In the genomic region with DNA sequence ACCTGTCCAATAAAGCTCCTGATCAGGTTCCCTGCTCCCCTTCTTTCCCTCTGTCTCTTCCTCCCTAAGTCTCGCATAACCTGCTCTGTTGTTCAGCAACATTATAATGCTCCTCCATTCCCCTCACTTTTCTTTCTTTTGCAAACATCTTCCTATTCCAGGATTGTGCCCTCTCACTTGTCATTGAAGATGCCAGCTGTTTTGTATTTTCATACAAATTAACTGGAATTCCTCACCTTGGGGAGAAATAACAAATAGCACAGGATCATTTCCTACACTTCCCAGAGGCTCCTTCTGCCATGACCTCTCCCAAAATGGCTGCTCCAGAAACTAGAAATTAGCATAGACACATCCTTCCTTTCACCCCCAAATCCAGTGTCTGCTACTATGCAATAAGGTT, we compare ENCODE assay signal across 24 mouse cellular contexts.
DNase-seq lines count a peak whose midpoint lies in the region; ATAC-seq and TF ChIP-seq lines count a peak whose summit lies in the region.
"Had no signal": no experiment of that assay in that cellular context is flagged by ENCODE, and none has a peak within 500 bp of the region (broad histone marks: within the 10 kb centered on the region; RNA-seq: fewer than 3 reads in every experiment).

No protein-coding gene starts in this region.

- no peaks in the 10 kb centered on the region for H3K4me1 ChIP-seq in midbrain, embryonic 11.5 days (ENCODE audit: control insufficient read depth, insufficient read depth, low read length)
- no peaks in the 10 kb centered on the region; the same call in 1 of the 2 replicates for H3K4me1 ChIP-seq in midbrain, postnatal 0 days (ENCODE audit: insufficient read depth, low read length)

- H3K9me3 ChIP-seq in midbrain, embryonic 11.5 days (ENCODE audit: control insufficient read depth, low read length): no peaks in the 10 kb centered on the region
- no peaks in the 10 kb centered on the region for H3K9me3 ChIP-seq in midbrain, postnatal 0 days (ENCODE audit: low read length)
- H3K9me3 ChIP-seq: G1E had no signal

- H3K4me3 ChIP-seq in midbrain, embryonic 11.5 days (ENCODE audit: low read depth, low read length): no peak overlapping the region
- no peak overlapping the region for H3K4me3 ChIP-seq in midbrain, postnatal 0 days (ENCODE audit: low read depth, low read length)

- TF ChIP-seq CTCF in midbrain, postnatal 0 days (IDR thresholded peaks at IDR 0.05): no peak

- H3K4me2 ChIP-seq in midbrain, embryonic 11.5 days: no peak overlapping the region
- no peak overlapping the region for H3K4me2 ChIP-seq in midbrain, postnatal 0 days (ENCODE audit: low read depth, low read length, poor library complexity, severe bottlenecking)

- DNase-seq in midbrain, embryonic 11.5 days (ENCODE audit: low spot score, missing footprints): peak; percentile 51
- no peak for DNase-seq in midbrain, postnatal 0 days (ENCODE audit: low spot score)
- DNase-seq in ES-CJ7 (ENCODE audit: low read depth, low spot score) (peak; percentile 55), R1 (ENCODE audit: low read depth, low spot score) (peak; percentile 82), ZHBTc4 (ENCODE audit: low read depth, low spot score) (peak; percentile 42)
- no peak for DNase-seq in heart, postnatal 10 days
- no peak for DNase-seq in left cerebral cortex, postnatal 25 days (ENCODE audit: low spot score in 2 of 2)
- no peak for DNase-seq in B cell, adult 2 months
- DNase-seq: adrenal gland, adult 2 months; adrenal gland, adult 8-10 months; adrenal gland, postnatal 10 days; adrenal gland, postnatal 14 days; adrenal gland, postnatal 25 days; adrenal gland, postnatal 36 days; cerebellum, adult 11 months; cerebellum, adult 11-12 months; cerebellum, adult 18-20 months; cerebellum, adult 2 months; cerebellum, adult 8-10 months; cerebellum, adult 9-10 months had no signal

- intact Hi-C loops in heart, postnatal 10 days (cut with DNase I): no loop called here
- intact Hi-C loops in left cerebral cortex, postnatal 25 days (cut with DNase I): no loop called here

- no peaks in the 10 kb centered on the region for H3K36me3 ChIP-seq in midbrain, embryonic 11.5 days (ENCODE audit: control insufficient read depth, insufficient read depth, low read length)
- no peaks in the 10 kb centered on the region for H3K36me3 ChIP-seq in midbrain, postnatal 0 days (ENCODE audit: insufficient read depth, low read length)
- H3K36me3 ChIP-seq: G1E had no signal

- no peak overlapping the region for H3K27ac ChIP-seq in midbrain, embryonic 11.5 days (ENCODE audit: low read depth, low read length)
- H3K27ac ChIP-seq in midbrain, postnatal 0 days (ENCODE audit: low read depth, low read length): no peak overlapping the region

- no peak for ATAC-seq in midbrain, embryonic 11.5 days (ENCODE audit: low FRiP score)
- ATAC-seq in midbrain, postnatal 0 days (ENCODE audit: low FRiP score): no peak
- ATAC-seq: activated CD4-positive, CD25-positive, alpha-beta regulatory T cell, adult 4 months; Patski had no signal

- H3K27me3 ChIP-seq in midbrain, embryonic 11.5 days (ENCODE audit: control insufficient read depth, insufficient read depth, low read length): no peaks in the 10 kb centered on the region
- H3K27me3 ChIP-seq in midbrain, postnatal 0 days (ENCODE audit: insufficient read depth, low read length): no peaks in the 10 kb centered on the region
- H3K27me3 ChIP-seq: CH12.LX had no signal

- 83% methylated on average over 1 of the region's 1 CpGs for WGBS in midbrain, embryonic 11.5 days
- WGBS in midbrain, postnatal 0 days: 86% methylated on average over 1 of the region's 1 CpGs

- no peak overlapping the region for H3K9ac ChIP-seq in midbrain, embryonic 11.5 days (ENCODE audit: low read length)
- H3K9ac ChIP-seq in midbrain, postnatal 0 days (replicated peaks; ENCODE audit: low read length, poor library complexity, severe bottlenecking): no peak overlapping the region

Comparison
In these comparisons a context has a peak if more than half of its experiments do, and no peak if none do; other contexts are left out.
1. DNase-seq: peak in midbrain, embryonic 11.5 days (single experiment), ES-CJ7 (single experiment), R1 (single experiment) and ZHBTc4 (single experiment); none in midbrain, postnatal 0 days (single experiment), heart, postnatal 10 days (0 of 2), left cerebral cortex, postnatal 25 days (0 of 2) and B cell, adult 2 months (0 of 2).